Mouse (Mus musculus): ENCODE measurements at regions not wholly inside any gene's neighbourhood (a gene's known extent, or its start where the extent isn't known, plus 50 kb on each side); places are given as distances from the start of the nearest gene placed in this dataset.
A peak's percentile ranks its signal among the peaks of the same experiment; 100 is the strongest.

GRCm38 (mm10) chr11:57913801-57914560 lies 81.4 kb upstream of the Hand1 start:
- Histone ChIP-seq H3K36me3 (ENCODE audit: control insufficient read depth, insufficient read depth) (no peaks in the 10 kb centered on the region), H3K27me3 (ENCODE audit: control insufficient read depth, insufficient read depth, insufficient read length) (no peaks in the 10 kb centered on the region), H3K79me2 (ENCODE audit: control insufficient read depth, insufficient read depth) (no peaks in the 10 kb centered on the region), H3K79me3 (ENCODE audit: low read depth) (no peaks in the 10 kb centered on the region), H3K4me3 (ENCODE audit: insufficient read depth, poor library complexity, severe bottlenecking) (no peak overlapping the region), H3ac (ENCODE audit: control insufficient read depth, insufficient read length, low read depth) (no peak overlapping the region)
- TF ChIP-seq USF1 (IDR thresholded peaks at IDR 0.05; ENCODE audit: low read depth) (no peak), MAX (IDR thresholded peaks at IDR 0.05) (no peak), FOSL1 (IDR thresholded peaks at IDR 0.05; ENCODE audit: insufficient read depth, low read length, poor library complexity, severe bottlenecking) (no peak), CEBPB (IDR thresholded peaks at IDR 0.05; ENCODE audit: low read depth) (peak; percentile 85)

DNA sequence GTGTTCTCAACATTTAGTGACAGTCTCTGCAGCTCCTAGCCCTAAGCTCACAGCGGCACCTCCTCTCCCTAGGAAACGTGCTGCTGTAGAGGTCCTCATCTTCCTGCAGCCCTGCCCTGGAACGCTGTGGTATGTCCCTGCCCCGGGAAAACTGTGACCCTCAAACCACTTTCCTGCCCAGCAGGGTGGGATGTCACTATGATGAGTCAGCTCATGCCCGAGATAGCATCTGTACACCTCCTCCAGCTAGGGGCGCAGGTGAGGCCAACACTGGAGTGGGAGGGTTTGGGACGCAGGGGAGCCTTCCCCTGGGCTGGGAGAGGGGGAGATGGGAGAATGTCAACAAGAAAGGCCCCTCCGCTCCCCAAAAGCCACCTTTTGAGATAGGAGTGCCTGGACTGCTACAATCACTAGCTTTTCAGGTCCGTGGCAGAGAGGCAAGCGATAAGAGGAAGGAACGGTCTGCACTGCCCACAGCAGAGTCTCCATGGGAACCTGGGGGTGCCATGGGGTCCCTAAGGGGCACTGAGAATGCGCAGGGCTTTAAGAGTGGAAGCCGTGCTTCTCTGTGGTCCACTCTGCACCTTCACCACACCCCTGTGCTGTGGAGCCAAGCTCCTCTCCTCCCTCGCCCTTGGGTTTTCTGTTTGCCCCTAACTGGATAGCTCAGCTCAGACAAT lies 80.5 kb upstream of the Hand1 start:
- TF ChIP-seq FOSL1 (IDR thresholded peaks at IDR 0.05; ENCODE audit: insufficient read depth, low read length, poor library complexity, severe bottlenecking): peak; percentile 29
- peak; percentile 48 for TF ChIP-seq MYOD1 (IDR thresholded peaks at IDR 0.05; ENCODE audit: control insufficient read depth, insufficient read length, low read depth)
- no peak for TF ChIP-seq CTCF (IDR thresholded peaks at IDR 0.05; ENCODE audit: control insufficient read depth, insufficient read depth, insufficient read length)
- no peak for TF ChIP-seq MYOG (IDR thresholded peaks at IDR 0.05; ENCODE audit: control insufficient read depth, extremely low read depth, insufficient read length)
- no peaks in the 10 kb centered on the region for H3K27me3 ChIP-seq (ENCODE audit: control insufficient read depth, insufficient read depth, insufficient read length)
- no peak overlapping the region for H3K4me3 ChIP-seq (ENCODE audit: insufficient read depth, poor library complexity, severe bottlenecking)
- no peaks in the 10 kb centered on the region for H3K36me3 ChIP-seq (ENCODE audit: control insufficient read depth, insufficient read depth)
- H3K79me3 ChIP-seq (ENCODE audit: low read depth): no peaks in the 10 kb centered on the region
- no peak overlapping the region for H3ac ChIP-seq (ENCODE audit: control insufficient read depth, insufficient read length, low read depth)
- H3K79me2 ChIP-seq (ENCODE audit: control insufficient read depth, insufficient read depth): no peaks in the 10 kb centered on the region

DNA sequence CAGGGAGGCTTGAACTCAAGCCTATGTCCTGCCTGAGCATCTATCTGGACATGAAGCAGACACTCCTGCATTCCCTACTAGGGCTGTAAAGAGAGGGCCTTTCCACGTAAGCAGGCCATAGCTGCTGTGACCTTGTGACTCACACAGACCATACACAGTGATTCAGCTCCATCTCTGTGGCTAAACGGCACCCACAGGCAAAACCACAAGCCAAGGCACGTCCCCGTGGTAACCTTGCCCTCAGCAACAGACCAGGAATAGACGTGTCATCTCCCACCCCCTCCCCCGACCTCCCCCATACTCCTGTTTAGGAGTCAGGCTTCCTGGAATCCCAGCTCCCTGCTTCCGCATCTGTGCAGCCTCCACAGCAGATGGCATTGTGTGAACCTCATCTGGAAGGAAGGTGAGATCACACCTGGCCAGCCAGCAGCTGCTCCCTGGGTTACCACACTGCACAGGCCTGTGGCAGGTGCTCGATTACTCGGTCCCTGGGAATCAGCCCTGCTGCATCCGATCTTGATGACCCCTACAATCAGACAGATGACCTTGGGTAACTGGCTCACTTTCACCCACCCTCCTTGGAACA lies 79.2 kb upstream of the Hand1 start:
- TF ChIP-seq MYOG (IDR thresholded peaks at IDR 0.05; ENCODE audit: control insufficient read depth, extremely low read depth, insufficient read length) (no peak), USF1 (IDR thresholded peaks at IDR 0.05; ENCODE audit: low read depth) (peak; percentile 28), MYOD1 (IDR thresholded peaks at IDR 0.05; ENCODE audit: control insufficient read depth, insufficient read length, low read depth) (peak; percentile 95), CEBPB (IDR thresholded peaks at IDR 0.05; ENCODE audit: low read depth) (no peak), CTCF (IDR thresholded peaks at IDR 0.05; ENCODE audit: control insufficient read depth, insufficient read depth, insufficient read length) (no peak), MAX (IDR thresholded peaks at IDR 0.05) (peak; percentile 83), FOSL1 (IDR thresholded peaks at IDR 0.05; ENCODE audit: insufficient read depth, low read length, poor library complexity, severe bottlenecking) (peak; percentile 92)
- Histone ChIP-seq H3K36me3 (ENCODE audit: control insufficient read depth, insufficient read depth) (no peaks in the 10 kb centered on the region), H3K79me3 (ENCODE audit: low read depth) (no peaks in the 10 kb centered on the region), H3ac (ENCODE audit: control insufficient read depth, insufficient read length, low read depth) (peak overlapping the region; percentile 2), H3K79me2 (ENCODE audit: control insufficient read depth, insufficient read depth) (no peaks in the 10 kb centered on the region), H3K4me3 (ENCODE audit: insufficient read depth, poor library complexity, severe bottlenecking) (no peak overlapping the region), H3K27me3 (ENCODE audit: control insufficient read depth, insufficient read depth, insufficient read length) (no peaks in the 10 kb centered on the region)

DNA sequence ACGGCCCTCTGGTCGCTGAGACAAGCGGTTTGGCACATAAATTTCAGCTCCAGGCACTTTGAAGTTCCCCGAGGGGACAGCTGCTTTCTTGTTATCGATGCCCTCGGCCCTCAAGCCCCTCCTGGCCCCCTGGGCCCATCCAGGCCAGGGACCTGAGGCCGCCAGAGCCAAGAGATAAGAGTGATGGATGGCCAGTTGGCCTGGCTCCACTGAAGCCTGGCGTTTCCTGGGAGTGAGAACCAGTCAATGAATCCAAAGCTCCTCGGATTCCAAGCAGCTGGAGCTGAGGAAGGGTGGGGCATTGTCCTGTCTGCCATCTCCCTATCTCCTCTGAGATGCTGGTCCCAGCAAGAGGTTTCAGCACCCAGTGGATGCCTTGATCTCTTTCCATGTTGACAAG lies 71.6 kb upstream of the Hand1 start:
- H3K4me3 ChIP-seq (ENCODE audit: insufficient read depth, poor library complexity, severe bottlenecking): no peak overlapping the region
- H3ac ChIP-seq (ENCODE audit: control insufficient read depth, insufficient read length, low read depth): no peak overlapping the region
- no peaks in the 10 kb centered on the region for H3K79me3 ChIP-seq (ENCODE audit: low read depth)
- no peaks in the 10 kb centered on the region for H3K27me3 ChIP-seq (ENCODE audit: control insufficient read depth, insufficient read depth, insufficient read length)
- H3K79me2 ChIP-seq (ENCODE audit: control insufficient read depth, insufficient read depth): no peaks in the 10 kb centered on the region
- TF ChIP-seq CEBPB (IDR thresholded peaks at IDR 0.05; ENCODE audit: low read depth): no peak
- no peak for TF ChIP-seq MYOD1 (IDR thresholded peaks at IDR 0.05; ENCODE audit: control insufficient read depth, insufficient read length, low read depth)
- TF ChIP-seq CTCF (IDR thresholded peaks at IDR 0.05; ENCODE audit: control insufficient read depth, insufficient read depth, insufficient read length): no peak
- TF ChIP-seq MAX (IDR thresholded peaks at IDR 0.05): no peak
- TF ChIP-seq USF1 (IDR thresholded peaks at IDR 0.05; ENCODE audit: low read depth): no peak
- no peak for TF ChIP-seq FOSL1 (IDR thresholded peaks at IDR 0.05; ENCODE audit: insufficient read depth, low read length, poor library complexity, severe bottlenecking)
- TF ChIP-seq MYOG (IDR thresholded peaks at IDR 0.05; ENCODE audit: control insufficient read depth, extremely low read depth, insufficient read length): no peak
- H3K36me3 ChIP-seq (ENCODE audit: control insufficient read depth, insufficient read depth): no peaks in the 10 kb centered on the region

DNA sequence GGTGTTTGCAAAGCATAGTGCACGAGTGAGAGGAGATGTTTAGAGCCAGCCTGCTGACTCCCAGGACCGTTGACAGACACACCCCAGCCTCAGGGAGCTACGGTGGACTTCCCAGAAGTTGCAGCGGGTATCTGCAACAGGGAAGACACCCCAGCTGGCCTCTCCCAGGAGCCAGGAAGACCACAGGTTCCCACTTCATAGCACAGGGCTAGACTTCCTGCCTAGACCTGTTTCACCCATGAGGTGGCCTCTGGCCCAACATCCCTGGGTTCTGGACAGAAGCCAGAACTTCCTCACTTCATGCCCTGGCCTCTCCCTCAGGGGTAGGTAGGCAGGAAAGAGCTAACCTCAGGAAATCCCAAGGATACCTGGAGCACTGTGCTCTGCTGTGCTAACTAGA lies 66.7 kb upstream of the Hand1 start:
- no peaks in the 10 kb centered on the region for H3K79me3 ChIP-seq (ENCODE audit: low read depth)
- TF ChIP-seq MYOG (IDR thresholded peaks at IDR 0.05; ENCODE audit: control insufficient read depth, extremely low read depth, insufficient read length) (no peak), FOSL1 (IDR thresholded peaks at IDR 0.05; ENCODE audit: insufficient read depth, low read length, poor library complexity, severe bottlenecking) (no peak), CEBPB (IDR thresholded peaks at IDR 0.05; ENCODE audit: low read depth) (no peak), MAX (IDR thresholded peaks at IDR 0.05) (no peak), CTCF (IDR thresholded peaks at IDR 0.05; ENCODE audit: control insufficient read depth, insufficient read depth, insufficient read length) (no peak), USF1 (IDR thresholded peaks at IDR 0.05; ENCODE audit: low read depth) (no peak), MYOD1 (IDR thresholded peaks at IDR 0.05; ENCODE audit: control insufficient read depth, insufficient read length, low read depth) (no peak)
- no peaks in the 10 kb centered on the region for H3K36me3 ChIP-seq (ENCODE audit: control insufficient read depth, insufficient read depth)
- no peak overlapping the region for H3ac ChIP-seq (ENCODE audit: control insufficient read depth, insufficient read length, low read depth)
- no peaks in the 10 kb centered on the region for H3K27me3 ChIP-seq (ENCODE audit: control insufficient read depth, insufficient read depth, insufficient read length)
- no peak overlapping the region for H3K4me3 ChIP-seq (ENCODE audit: insufficient read depth, poor library complexity, severe bottlenecking)
- no peaks in the 10 kb centered on the region for H3K79me2 ChIP-seq (ENCODE audit: control insufficient read depth, insufficient read depth)
